Mouse (Mus musculus) lung, adult 10 weeks (tissue): Measurements from ENCODE around the gene Tpp1. TPM values are rescaled to one million over a fixed set of nuclear protein-coding genes. Genes with fewer than 3 reads are reported as not detected.

Source experiments
- polyA plus RNA-seq: library from polyadenylated mRNA; stranded (reverse); fragments of 350-450 nt; fragmentation: Illumina TruSeq; extraction: RNeasy Lipid Tissue Mini Kit (QIAGEN cat#74804); gene quantifications from one replicate; pipeline ENCODE4 v1.2.3, GENCODE M21; 2014; ENCODE audit warnings: low read depth, low replicate concordance; ENCODE audit not compliant: insufficient read depth

The Tpp1 gene
- polyA plus RNA-seq = 42.1 TPM

GRCm38 (mm10) chr7:105751491-105752433 lies at the start of gene Tpp1:
Gene Tpp1 (minus strand): TSS chr7:105752235.

GRCm38 (mm10) chr7:105787285-105788140 lies 35.5 kb upstream of the Tpp1 start, which contains the start of gene Dchs1:
Gene Dchs1 (minus strand): TSS chr7:105787654.

GRCm38 (mm10) chr7:105743926-105744590 lies 8.0 kb downstream of the Tpp1 start, which contains the start of gene Taf10:
Gene Taf10 (minus strand): TSS chr7:105744361.

GRCm38 (mm10) chr7:105736911-105737521 lies 15.0 kb downstream of the Tpp1 start, which contains the start of gene Rrp8:
Gene Rrp8 (minus strand): TSS chr7:105737385.

GRCm38 (mm10) chr7:105736264-105736901 lies 15.7 kb downstream of the Tpp1 start, which contains the start of gene Ilk:
Gene Ilk (plus strand): TSS chr7:105736592.

Other genes starting within 250 kb of the Tpp1 start
- 50.9 TPM for gene Smpd1, start 197.9 kb downstream of the Tpp1 start, polyA plus RNA-seq
- gene Apbb1, start 170.6 kb downstream of the Tpp1 start, polyA plus RNA-seq = 47.5 TPM
- 1.7 TPM for gene Hpx, start 152.1 kb downstream of the Tpp1 start, polyA plus RNA-seq
- gene Trim3, start 118.7 kb downstream of the Tpp1 start, polyA plus RNA-seq = 57.8 TPM
- gene Timm10b, start 112.2 kb downstream of the Tpp1 start, polyA plus RNA-seq = 129 TPM
- 29.0 TPM for gene Arfip2, start 111.8 kb downstream of the Tpp1 start, polyA plus RNA-seq
- gene Gm45799, start 111.7 kb downstream of the Tpp1 start, polyA plus RNA-seq = 16.7 TPM
- 0.89 TPM for gene Dnhd1, start 101.4 kb downstream of the Tpp1 start, polyA plus RNA-seq
- gene Ilk, start 15.6 kb downstream of the Tpp1 start, polyA plus RNA-seq = 157 TPM
- 10.1 TPM for gene Rrp8, start 14.8 kb downstream of the Tpp1 start, polyA plus RNA-seq
- 159 TPM for gene Taf10, start 7.9 kb downstream of the Tpp1 start, polyA plus RNA-seq
- gene Dchs1, start 35.4 kb upstream of the Tpp1 start, polyA plus RNA-seq = 1.6 TPM
- gene Mrpl17, start 58.9 kb upstream of the Tpp1 start, polyA plus RNA-seq = 137 TPM
- 9.1 TPM for gene Gm4070, start 201.7 kb upstream of the Tpp1 start, polyA plus RNA-seq